Mouse (Mus musculus) T-helper 2 cell (primary cell): ENCODE measurements around the gene Foxred1.

Experiments
- in situ Hi-C: fragments of 300-600 bp; cut with MboI, MseI; formaldehyde crosslinking; loops from one replicate; pipeline ENCODE4 v1.15.1; 2025; ENCODE audit warnings: high pct_unique_total_duplicates

Gene Foxred1

DNA sequence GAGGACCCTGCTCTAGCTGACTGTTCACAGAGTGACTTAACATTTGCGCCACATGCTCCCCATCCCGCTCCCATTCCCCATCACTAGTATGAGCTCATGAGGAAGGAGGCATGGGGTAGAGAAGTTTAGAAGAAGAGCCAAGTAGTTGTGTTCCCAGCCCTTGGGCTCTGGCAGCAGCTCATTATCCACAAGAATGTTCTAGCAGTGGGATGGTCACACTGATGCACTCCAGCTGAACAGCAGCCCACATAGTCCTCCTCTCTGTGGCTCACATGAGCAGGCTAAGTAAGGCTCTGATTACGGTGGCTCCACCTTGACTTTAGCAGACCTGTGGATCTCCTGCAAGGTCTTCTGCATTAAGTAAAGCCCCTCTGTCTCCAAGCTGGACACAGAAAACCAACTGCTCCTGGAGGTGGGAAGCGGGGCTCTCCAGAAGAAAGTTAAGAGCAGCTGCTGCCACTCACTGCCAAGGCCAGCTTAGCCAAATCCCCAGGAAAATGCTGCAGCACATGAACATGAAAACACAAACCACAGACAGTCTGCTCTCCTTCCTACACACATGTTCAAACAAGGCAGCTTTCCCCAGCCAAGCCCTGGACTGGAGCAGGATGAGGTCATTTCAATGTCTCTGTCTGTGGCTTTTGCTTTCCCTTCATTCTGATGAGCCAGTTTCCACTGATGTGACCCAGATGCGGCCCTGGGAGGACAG is 54.7 kb downstream of the Foxred1 start:
- in situ Hi-C loops, result no loop called here
